Mouse (Mus musculus) heart, adult 2 months (tissue): ENCODE results near the gene Borcs6.

ENCODE experiments used
- EP300 ChIP-seq: fragments of 200-500 bp; IDR thresholded peaks from 2 replicates; pipeline ENCODE4 v1.6.1; 2011; ENCODE audit warnings: low read depth, low read length, control low read depth; ENCODE audit not compliant: insufficient read depth
- POLR2A ChIP-seq: fragments of 200-500 bp; IDR thresholded peaks from 2 replicates; pipeline ENCODE4 v1.6.1; 2011; ENCODE audit warnings: mild to moderate bottlenecking, low read depth, low read length, control low read depth; ENCODE audit not compliant: insufficient read depth

GRCm38 (mm10) chr11:69110319-69111046 is 51.0 kb downstream of the Borcs6 start:
- TF ChIP-seq POLR2A (peak; percentile 68), EP300 (peak; percentile 94)
